Mouse (Mus musculus) forebrain, embryonic 11.5 days (tissue): ENCODE measurements at regions not wholly inside any gene's neighbourhood (a gene's known extent, or its start where the extent isn't known, plus 50 kb on each side); places are given as distances from the start of the nearest gene placed in this dataset.
A peak's percentile ranks its signal among the peaks of the same experiment; 100 is the strongest.

Experiments
- ATAC-seq: fragments of 200-750 bp; cut with Nextera tagmentation; replicated peaks from 2 replicates; pipeline ENCODE4 v1.8.0; 2017; ENCODE audit warnings: moderate TSS enrichment; ENCODE audit not compliant: low FRiP score
- DNase-seq: peaks from one replicate; pipeline ENCODE4 v3.0.0-alpha.2; 2017; ENCODE audit warnings: low spot score
- H3K27ac ChIP-seq: fragments of 300-500 bp; sonication (generic); 2 replicates; pipeline ENCODE4 v1.5.1; 2014; ENCODE audit warnings: low read depth, low read length
- H3K27me3 ChIP-seq: fragments of 300-500 bp; sonication (generic); 2 replicates; pipeline ENCODE4 v1.6.1; 2014; ENCODE audit warnings: mild to moderate bottlenecking, low read length, mixed read lengths; ENCODE audit not compliant: control insufficient read depth, insufficient read depth
- H3K36me3 ChIP-seq: fragments of 300-500 bp; sonication (generic); 2 replicates; pipeline ENCODE4 v1.6.1; 2014; ENCODE audit warnings: mild to moderate bottlenecking, low read length, moderate library complexity, mixed read lengths; ENCODE audit not compliant: control insufficient read depth, insufficient read depth
- H3K4me1 ChIP-seq: fragments of 300-500 bp; sonication (generic); replicated peaks from 2 replicates; pipeline ENCODE4 v1.6.1; 2014; ENCODE audit warnings: low read length, mixed read lengths; ENCODE audit not compliant: control insufficient read depth, insufficient read depth
- H3K4me2 ChIP-seq: fragments of 300-500 bp; sonication (generic); 2 replicates; pipeline ENCODE4 v1.6.1; 2014; ENCODE audit warnings: low read depth, mild to moderate bottlenecking, low read length, moderate library complexity, mixed read lengths; ENCODE audit not compliant: severe bottlenecking
- H3K4me3 ChIP-seq: fragments of 300-500 bp; sonication (generic); 2 replicates; pipeline ENCODE4 v1.5.1; 2014; ENCODE audit warnings: low read depth, low read length
- H3K9ac ChIP-seq: fragments of 300-500 bp; sonication (generic); 2 replicates; pipeline ENCODE4 v1.6.1; 2014; ENCODE audit warnings: low read length
- H3K9me3 ChIP-seq: fragments of 300-500 bp; sonication (generic); 2 replicates; pipeline ENCODE4 v1.6.1; 2016; ENCODE audit warnings: low read length, mixed read lengths; ENCODE audit not compliant: control insufficient read depth
- WGBS: fragments of 180-500 bp; shearing (Covaris S2); extraction: QIAGEN DNeasy Blood & Tissue Kit; methylation state at CpG from one replicate; pipeline ENCODE4 v1.1.7; 2014; 5-methylcytosine and 5-hydroxymethylcytosine counted together

- Histone ChIP-seq H3K9me3 (no peaks in the 10 kb centered on the region), H3K27ac (no peak overlapping the region), H3K9ac (no peak overlapping the region), H3K4me1 (no peaks in the 10 kb centered on the region), H3K36me3 (no peaks in the 10 kb centered on the region), H3K4me2 (no peak overlapping the region), H3K27me3 (no peaks in the 10 kb centered on the region), H3K4me3 (no peak overlapping the region)
- DNase-seq (no peak), ATAC-seq (no peak)
- WGBS: 85% methylated on average over 6 of the region's 6 CpGs
These were observed 233.8 kb upstream of the Lrtm1 start for GRCm38 (mm10) chr14:28784106-28784633.

GRCm38 (mm10) chr14:28798290-28798689 lies 219.7 kb upstream of the Lrtm1 start:
- Histone ChIP-seq H3K4me1 (no peaks in the 10 kb centered on the region; the same call in none of the 2 replicates), H3K4me3 (no peak overlapping the region), H3K9ac (no peak overlapping the region), H3K9me3 (no peaks in the 10 kb centered on the region), H3K27me3 (no peaks in the 10 kb centered on the region), H3K27ac (no peak overlapping the region), H3K4me2 (peak overlapping the region; percentile 25; the same call in 1 of the 2 replicates), H3K36me3 (no peaks in the 10 kb centered on the region)
- DNase-seq (no peak), ATAC-seq (no peak)
- WGBS: 1% methylated on average over 4 of the region's 4 CpGs

DNA sequence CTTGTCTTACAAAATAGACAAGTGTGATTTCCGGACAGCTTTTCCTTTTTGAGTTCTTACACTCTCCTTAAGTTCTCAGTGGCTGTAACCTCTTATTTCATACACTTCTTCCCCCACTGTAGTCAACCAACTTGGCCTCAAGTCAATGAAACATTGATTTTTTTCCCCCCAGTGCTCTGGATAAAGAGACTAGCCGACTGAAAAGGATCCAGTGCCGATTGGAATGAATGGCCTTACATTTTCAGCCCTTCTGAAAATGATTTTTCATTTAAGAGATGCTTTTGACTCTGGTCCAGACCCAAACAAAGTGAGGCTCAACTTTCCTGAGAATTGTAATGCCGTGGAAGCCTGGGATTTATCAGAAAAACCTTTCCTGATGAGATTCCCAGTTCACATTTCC lies 216.3 kb upstream of the Lrtm1 start:
- DNase-seq: no peak

GRCm38 (mm10) chr14:28802126-28802525 lies 215.9 kb upstream of the Lrtm1 start:
- no peak overlapping the region for H3K4me3 ChIP-seq
- DNase-seq (no peak), ATAC-seq (no peak)
- H3K9me3 ChIP-seq: no peaks in the 10 kb centered on the region
- H3K4me1 ChIP-seq: no peaks in the 10 kb centered on the region; the same call in none of the 2 replicates
- WGBS: 81% methylated on average over 5 of the region's 5 CpGs
- H3K27me3 ChIP-seq: no peaks in the 10 kb centered on the region
- no peaks in the 10 kb centered on the region for H3K36me3 ChIP-seq
- H3K9ac ChIP-seq: no peak overlapping the region
- H3K4me2 ChIP-seq: no peak overlapping the region
- H3K27ac ChIP-seq: no peak overlapping the region

More for the DNA sequence above, 216.3 kb upstream of the Lrtm1 start:
- Histone ChIP-seq H3K27ac (no peak overlapping the region), H3K27me3 (no peaks in the 10 kb centered on the region), H3K36me3 (no peaks in the 10 kb centered on the region), H3K9ac (no peak overlapping the region), H3K4me2 (no peak overlapping the region), H3K9me3 (no peaks in the 10 kb centered on the region), H3K4me3 (no peak overlapping the region), H3K4me1 (no peaks in the 10 kb centered on the region; the same call in none of the 2 replicates)
- no peak for ATAC-seq
- 80% methylated on average over 4 of the region's 4 CpGs for WGBS

DNA sequence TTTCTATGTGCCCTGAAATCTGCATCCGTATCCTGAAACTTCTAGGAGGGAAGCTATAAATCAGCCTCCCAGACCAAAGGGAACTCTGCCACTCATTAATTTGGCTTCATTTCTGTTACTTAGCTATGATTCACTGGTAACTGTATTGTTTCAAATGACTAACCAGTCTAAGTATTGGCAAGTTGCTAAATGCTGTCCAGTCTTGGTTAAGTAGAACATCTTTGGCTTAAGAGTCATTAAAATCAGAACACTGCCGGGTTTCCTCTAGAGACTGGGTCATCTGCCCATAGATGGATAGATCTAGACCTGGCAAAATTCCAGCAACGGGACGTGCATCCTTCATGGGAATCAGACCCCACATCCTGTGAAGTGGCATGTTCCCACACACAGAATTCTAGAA lies 209.9 kb upstream of the Lrtm1 start:
- 92% methylated on average over 4 of the region's 4 CpGs for WGBS

DNA sequence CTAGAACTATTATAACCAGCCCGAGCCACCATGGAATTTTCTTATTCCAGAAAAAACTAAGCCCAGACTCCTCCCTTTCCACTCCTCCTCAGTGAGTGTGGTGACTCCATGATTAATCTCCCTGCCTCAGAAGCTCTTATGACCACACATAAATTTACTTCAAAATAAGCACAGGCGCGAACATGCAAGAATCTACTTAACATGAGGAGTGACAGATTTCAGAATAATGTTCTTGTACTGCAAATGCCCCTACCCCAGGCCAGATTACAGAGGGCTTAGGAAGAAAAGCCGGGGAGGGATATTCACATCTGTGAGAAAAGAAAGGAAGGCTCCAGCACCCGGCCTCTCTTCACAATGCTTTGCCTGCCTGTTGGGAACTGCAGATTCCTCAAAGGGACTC lies 208.7 kb upstream of the Lrtm1 start:
- ATAC-seq (no peak), DNase-seq (no peak)
- H3K36me3 ChIP-seq: no peaks in the 10 kb centered on the region
- no peak overlapping the region for H3K4me2 ChIP-seq
- no peak overlapping the region for H3K27ac ChIP-seq
- 56% methylated on average over 5 of the region's 5 CpGs for WGBS
- no peaks in the 10 kb centered on the region for H3K27me3 ChIP-seq
- H3K4me3 ChIP-seq: no peak overlapping the region
- no peak overlapping the region for H3K9ac ChIP-seq
- no peaks in the 10 kb centered on the region for H3K4me1 ChIP-seq
- no peaks in the 10 kb centered on the region for H3K9me3 ChIP-seq

More for the DNA sequence above, 209.9 kb upstream of the Lrtm1 start:
- Histone ChIP-seq H3K9me3 (no peaks in the 10 kb centered on the region), H3K9ac (no peak overlapping the region), H3K4me2 (no peak overlapping the region), H3K4me1 (no peaks in the 10 kb centered on the region), H3K36me3 (no peaks in the 10 kb centered on the region), H3K27ac (no peak overlapping the region), H3K27me3 (no peaks in the 10 kb centered on the region), H3K4me3 (no peak overlapping the region)
- DNase-seq (no peak), ATAC-seq (no peak)

DNA sequence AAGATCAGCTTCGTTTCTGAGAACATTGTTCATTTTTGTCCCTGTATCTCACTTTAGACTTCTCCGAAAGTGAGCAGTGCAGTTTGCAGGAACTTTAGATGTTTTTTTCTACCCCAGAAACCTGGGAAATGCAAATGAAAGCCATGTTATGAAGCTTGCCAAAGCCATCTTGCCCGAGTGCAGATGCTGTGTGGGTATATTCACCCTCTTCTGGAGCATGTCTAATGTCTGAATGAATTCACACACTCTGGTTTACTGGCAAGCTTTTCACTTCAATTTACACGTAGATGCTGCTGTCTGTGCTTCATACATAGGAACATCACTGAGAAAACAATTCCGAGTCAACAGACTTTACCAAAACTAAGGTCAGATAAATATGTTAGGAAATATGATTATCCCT lies 197.0 kb upstream of the Lrtm1 start:
- no peak overlapping the region for H3K4me3 ChIP-seq
- no peak overlapping the region for H3K27ac ChIP-seq
- no peak overlapping the region for H3K9ac ChIP-seq
- WGBS: 81% methylated on average over 5 of the region's 5 CpGs
- H3K36me3 ChIP-seq: no peaks in the 10 kb centered on the region
- H3K4me1 ChIP-seq: no peaks in the 10 kb centered on the region
- DNase-seq (no peak), ATAC-seq (no peak)
- H3K4me2 ChIP-seq: no peak overlapping the region
- no peaks in the 10 kb centered on the region for H3K27me3 ChIP-seq
- H3K9me3 ChIP-seq: no peaks in the 10 kb centered on the region

DNA sequence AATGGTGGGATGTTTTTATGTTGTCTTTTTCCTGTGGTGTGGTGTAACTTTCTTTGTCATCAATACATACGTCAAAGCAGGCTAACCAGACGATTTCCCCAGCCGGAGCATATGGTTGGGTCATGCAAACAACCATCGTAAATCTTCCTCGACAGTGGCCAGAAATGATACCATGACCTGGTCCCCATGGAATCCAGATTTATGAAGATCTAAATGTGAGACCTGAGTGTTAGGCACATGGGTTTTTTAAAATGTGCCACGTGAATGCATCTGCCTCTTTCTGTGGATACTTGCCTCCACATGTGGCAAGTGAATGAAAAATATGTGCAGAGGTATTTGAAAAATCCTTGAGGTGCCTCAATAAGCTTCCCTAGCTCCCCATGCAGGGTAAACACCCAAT lies 190.8 kb upstream of the Lrtm1 start:
- 85% methylated on average over 6 of the region's 6 CpGs for WGBS
- Histone ChIP-seq H3K4me2 (no peak overlapping the region), H3K36me3 (no peaks in the 10 kb centered on the region), H3K27ac (no peak overlapping the region), H3K9ac (no peak overlapping the region), H3K4me3 (no peak overlapping the region), H3K27me3 (no peaks in the 10 kb centered on the region), H3K9me3 (no peaks in the 10 kb centered on the region), H3K4me1 (no peaks in the 10 kb centered on the region)
- ATAC-seq: no peak
- DNase-seq: no peak

- no peak overlapping the region for H3K9ac ChIP-seq
- no peaks in the 10 kb centered on the region for H3K4me1 ChIP-seq
- DNase-seq (no peak), ATAC-seq (no peak)
- H3K9me3 ChIP-seq: no peaks in the 10 kb centered on the region
- no peaks in the 10 kb centered on the region for H3K36me3 ChIP-seq
- no peak overlapping the region for H3K4me3 ChIP-seq
- no peaks in the 10 kb centered on the region for H3K27me3 ChIP-seq
- H3K4me2 ChIP-seq: no peak overlapping the region
- no peak overlapping the region for H3K27ac ChIP-seq
These were observed 180.9 kb upstream of the Lrtm1 start for GRCm38 (mm10) chr14:28837117-28837516.
